Mouse (Mus musculus): Measurements from ENCODE around the gene Slc45a1. TPM values are rescaled to one million over a fixed set of nuclear protein-coding genes. Genes with fewer than 3 reads are reported as not detected.
"Not testable (repeated sequence)": the region's sequence is repeated elsewhere in the genome, so short reads cannot be mapped to it uniquely, and the experiment has no call there.

Slc45a1 gene
- polyA plus RNA-seq, 1 experiment from 2014 or later: 1.1 TPM

DNA sequence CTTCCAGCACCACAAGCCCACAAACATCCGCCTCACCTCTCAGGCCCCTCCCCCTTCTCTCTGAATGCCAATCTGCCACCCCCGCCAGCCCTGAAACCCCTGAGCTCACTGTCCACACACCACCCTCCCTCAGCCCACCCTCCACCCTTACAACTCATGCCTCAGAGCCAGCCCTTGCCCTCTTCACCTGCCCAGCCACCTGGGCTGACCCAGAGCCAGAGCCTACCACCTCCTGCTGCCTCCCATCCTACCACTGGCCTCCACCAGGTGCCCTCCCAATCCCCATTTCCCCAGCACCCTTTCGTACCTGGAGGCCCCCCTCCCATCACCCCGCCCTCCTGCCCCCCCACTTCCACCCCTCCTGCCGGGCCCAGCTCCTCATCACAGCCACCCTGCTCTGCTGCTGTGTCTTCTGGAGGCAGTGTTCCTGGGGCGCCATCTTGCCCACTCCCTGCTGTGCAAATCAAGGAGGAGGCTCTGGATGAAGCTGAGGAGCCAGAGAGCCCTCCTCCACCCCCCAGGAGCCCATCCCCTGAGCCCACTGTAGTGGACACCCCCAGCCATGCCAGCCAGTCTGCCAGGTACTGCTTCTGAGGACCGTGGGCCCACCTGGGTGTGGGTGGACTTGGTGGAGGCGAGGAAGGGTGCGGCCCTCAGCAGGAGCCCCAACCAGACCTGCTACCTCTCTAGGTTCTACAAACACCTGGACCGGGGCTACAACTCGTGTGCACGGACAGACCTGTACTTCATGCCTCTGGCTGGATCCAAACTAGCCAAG lies 36.5 kb downstream of the Slc45a1 start:
- 92% methylated on average over 12 of the region's 12 CpGs for WGBS
- peaks cover 5% of the 10 kb centered on the region; the same call in 1 of the 2 replicates for H3K4me1 ChIP-seq
- no peak for DNase-seq (ENCODE audit: extremely low spot score, low spot score)
- H3K9me3 ChIP-seq: no peaks in the 10 kb centered on the region
- peak overlapping the region; percentile 51; the same call in 1 of the 2 replicates for H3K27ac ChIP-seq
- H3K36me3 ChIP-seq (replicated peaks): peaks cover 99% of the 10 kb centered on the region
- H3K27me3 ChIP-seq (ENCODE audit: poor library complexity, severe bottlenecking): no peaks in the 10 kb centered on the region
- no peak overlapping the region for H3K4me3 ChIP-seq

DNA sequence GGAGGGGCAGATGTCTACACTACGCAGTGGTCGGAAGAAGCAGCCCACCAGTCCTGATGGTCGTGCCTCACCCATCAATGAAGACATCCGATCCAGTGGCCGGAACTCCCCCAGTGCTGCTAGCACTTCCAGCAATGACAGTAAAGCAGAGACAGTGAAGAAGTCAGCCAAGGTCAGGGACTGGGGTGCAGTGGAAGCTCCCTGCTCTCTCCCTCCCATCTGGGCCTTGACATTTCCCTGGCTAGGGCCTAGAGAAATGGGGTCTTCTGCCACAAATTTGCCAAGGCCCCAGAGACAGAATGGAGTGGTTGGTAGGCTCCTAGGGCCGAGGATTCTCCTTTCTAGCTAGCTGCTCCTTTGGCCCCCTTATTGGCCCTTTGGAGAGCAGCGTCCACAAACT lies 38.3 kb downstream of the Slc45a1 start:
- H3K4me3 ChIP-seq: no peak overlapping the region
- DNase-seq (ENCODE audit: extremely low spot score, low spot score): no peak
- no peak overlapping the region for H3K27ac ChIP-seq
- H3K36me3 ChIP-seq (replicated peaks): peaks cover 94% of the 10 kb centered on the region
- 94% methylated on average over 7 of the region's 7 CpGs for WGBS
- H3K9me3 ChIP-seq: no peaks in the 10 kb centered on the region
- no peaks in the 10 kb centered on the region for H3K27me3 ChIP-seq (ENCODE audit: poor library complexity, severe bottlenecking)
- peaks cover 5% of the 10 kb centered on the region; the same call in 1 of the 2 replicates for H3K4me1 ChIP-seq

GRCm38 (mm10) chr4:150608670-150609069 lies 43.3 kb downstream of the Slc45a1 start:
- WGBS: 96% methylated on average over 3 of the region's 3 CpGs

GRCm38 (mm10) chr4:150606449-150607161 lies 45.4 kb downstream of the Slc45a1 start:
- H3K27me3 ChIP-seq (ENCODE audit: poor library complexity, severe bottlenecking): no peaks in the 10 kb centered on the region
- H3K4me1 ChIP-seq: peaks cover 37% of the 10 kb centered on the region
- H3K36me3 ChIP-seq (replicated peaks): peaks cover 23% of the 10 kb centered on the region
- 27% methylated on average over 3 of the region's 3 CpGs for WGBS
- H3K9me3 ChIP-seq: no peaks in the 10 kb centered on the region
- peak overlapping the region; percentile 74 for H3K27ac ChIP-seq
- peak; percentile 25 for DNase-seq (ENCODE audit: extremely low spot score, low spot score)
- H3K4me3 ChIP-seq: peak overlapping the region; percentile 5; the same call in 1 of the 2 replicates

More at GRCm38 (mm10) chr4:150608670-150609069, 43.3 kb downstream of the Slc45a1 start:
- Histone ChIP-seq H3K27me3 (ENCODE audit: poor library complexity, severe bottlenecking) (no peaks in the 10 kb centered on the region), H3K27ac (no peak overlapping the region), H3K36me3 (replicated peaks) (peaks cover 44% of the 10 kb centered on the region), H3K4me1 (peaks cover 36% of the 10 kb centered on the region), H3K4me3 (no peak overlapping the region), H3K9me3 (no peaks in the 10 kb centered on the region)
- DNase-seq (ENCODE audit: extremely low spot score, low spot score): no peak

DNA sequence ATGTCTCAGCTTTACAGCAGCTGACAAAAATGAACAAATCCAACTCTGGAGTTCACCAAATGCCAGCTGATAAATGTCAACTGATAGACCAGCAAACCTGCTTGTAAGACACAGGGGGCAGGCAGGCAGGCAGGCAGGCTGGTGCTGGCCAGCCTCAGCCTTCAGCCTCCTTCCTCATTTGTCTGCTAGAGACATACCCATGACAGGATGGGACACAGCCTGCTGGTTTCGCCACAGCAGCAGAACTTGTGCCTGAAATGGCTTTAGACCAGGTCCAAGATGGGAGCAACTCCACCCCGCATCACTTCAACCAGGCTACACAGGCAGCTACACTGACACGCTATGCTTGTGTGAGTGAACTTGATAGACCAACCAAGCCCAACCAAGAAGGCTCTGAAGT lies 46.2 kb downstream of the Slc45a1 start:
- WGBS: 86% methylated on average over 3 of the region's 3 CpGs
- Histone ChIP-seq H3K4me1 (peaks cover 42% of the 10 kb centered on the region), H3K27me3 (ENCODE audit: poor library complexity, severe bottlenecking) (no peaks in the 10 kb centered on the region), H3K36me3 (replicated peaks) (peaks cover 16% of the 10 kb centered on the region), H3K4me3 (peak overlapping the region; percentile 5; the same call in 1 of the 2 replicates), H3K9me3 (no peaks in the 10 kb centered on the region), H3K27ac (peak overlapping the region; percentile 74)
- no peak for DNase-seq (ENCODE audit: extremely low spot score, low spot score)

DNA sequence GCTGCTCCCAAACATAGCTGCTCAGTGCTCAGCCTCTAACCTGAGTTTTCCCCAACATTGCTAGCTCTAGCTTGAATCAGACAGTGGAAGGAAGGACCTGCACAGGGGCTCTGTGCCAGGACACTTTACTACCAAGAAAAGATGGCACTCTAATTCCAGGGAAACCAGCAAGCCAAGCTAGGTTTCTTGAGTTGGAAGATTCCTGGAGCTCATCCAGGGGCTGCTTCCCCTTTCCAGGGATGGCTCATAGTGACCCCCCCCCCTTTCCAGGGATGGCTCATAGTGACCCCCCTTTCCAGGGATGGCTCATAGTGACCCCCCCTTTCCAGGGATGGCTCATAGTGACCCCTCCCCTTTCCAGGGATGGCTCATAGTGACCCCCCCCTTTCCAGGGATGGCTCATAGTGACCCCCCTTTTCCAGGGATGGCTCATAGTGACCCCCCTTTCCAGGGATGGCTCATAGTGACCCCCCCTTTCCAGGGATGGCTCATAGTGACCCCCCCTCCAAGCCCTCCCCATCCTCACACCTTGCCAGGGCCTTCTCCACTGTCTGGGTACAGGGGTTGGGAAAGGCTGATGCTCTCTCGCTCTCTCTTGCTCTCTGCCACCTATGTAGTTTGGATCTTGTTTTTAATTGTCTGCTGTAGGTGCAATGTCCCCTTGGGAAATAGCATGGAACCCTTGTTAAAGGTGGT lies 48.5 kb downstream of the Slc45a1 start:
- Histone ChIP-seq H3K36me3 (replicated peaks) (no peaks in the 10 kb centered on the region), H3K9me3 (no peaks in the 10 kb centered on the region), H3K27me3 (ENCODE audit: poor library complexity, severe bottlenecking) (no peaks in the 10 kb centered on the region), H3K27ac (no peak overlapping the region), H3K4me3 (no peak overlapping the region), H3K4me1 (peaks cover 49% of the 10 kb centered on the region)
- DNase-seq (ENCODE audit: extremely low spot score, low spot score): no peak
- 93% methylated on average over 1 of the region's 1 CpGs for WGBS

DNA sequence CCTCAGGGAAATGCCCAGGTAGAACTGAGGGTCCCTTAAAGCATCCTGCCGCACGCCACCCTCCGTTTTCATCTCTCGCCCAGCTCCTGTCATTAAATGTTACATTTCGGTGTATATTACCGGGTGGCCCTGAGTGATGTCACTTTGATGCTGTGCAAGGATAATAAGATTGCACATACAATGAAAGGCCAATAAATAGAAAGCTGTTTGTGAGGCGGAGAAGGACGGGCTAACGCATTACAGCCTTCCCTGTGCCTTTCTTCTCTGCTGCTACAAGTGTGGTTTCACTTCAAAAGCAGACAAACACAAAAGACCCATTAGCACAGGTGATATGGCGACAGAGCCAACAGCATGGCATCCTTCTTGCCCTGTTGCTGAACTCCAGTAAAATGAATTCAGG lies 50.5 kb downstream of the Slc45a1 start:
- 92% methylated on average over 10 of the region's 10 CpGs for WGBS

GRCm38 (mm10) chr4:150600503-150600902 lies 51.5 kb downstream of the Slc45a1 start:
- not testable (repeated sequence) for H3K36me3 ChIP-seq (replicated peaks); DNase-seq (ENCODE audit: extremely low spot score, low spot score); H3K9me3 ChIP-seq; H3K27me3 ChIP-seq (ENCODE audit: poor library complexity, severe bottlenecking); H3K27ac ChIP-seq; H3K4me3 ChIP-seq
- H3K4me1 ChIP-seq: peaks cover 25% of the 10 kb centered on the region
- 91% methylated on average over 2 of the region's 2 CpGs for WGBS

More for the DNA sequence above, 50.5 kb downstream of the Slc45a1 start:
- Histone ChIP-seq H3K4me1 (peaks cover 35% of the 10 kb centered on the region), H3K4me3 (no peak overlapping the region), H3K27me3 (ENCODE audit: poor library complexity, severe bottlenecking) (no peaks in the 10 kb centered on the region), H3K9me3 (no peaks in the 10 kb centered on the region), H3K36me3 (replicated peaks) (peaks cover 2% of the 10 kb centered on the region; the same call in 1 of the 2 replicates), H3K27ac (no peak overlapping the region)
- no peak for DNase-seq (ENCODE audit: extremely low spot score, low spot score)

DNA sequence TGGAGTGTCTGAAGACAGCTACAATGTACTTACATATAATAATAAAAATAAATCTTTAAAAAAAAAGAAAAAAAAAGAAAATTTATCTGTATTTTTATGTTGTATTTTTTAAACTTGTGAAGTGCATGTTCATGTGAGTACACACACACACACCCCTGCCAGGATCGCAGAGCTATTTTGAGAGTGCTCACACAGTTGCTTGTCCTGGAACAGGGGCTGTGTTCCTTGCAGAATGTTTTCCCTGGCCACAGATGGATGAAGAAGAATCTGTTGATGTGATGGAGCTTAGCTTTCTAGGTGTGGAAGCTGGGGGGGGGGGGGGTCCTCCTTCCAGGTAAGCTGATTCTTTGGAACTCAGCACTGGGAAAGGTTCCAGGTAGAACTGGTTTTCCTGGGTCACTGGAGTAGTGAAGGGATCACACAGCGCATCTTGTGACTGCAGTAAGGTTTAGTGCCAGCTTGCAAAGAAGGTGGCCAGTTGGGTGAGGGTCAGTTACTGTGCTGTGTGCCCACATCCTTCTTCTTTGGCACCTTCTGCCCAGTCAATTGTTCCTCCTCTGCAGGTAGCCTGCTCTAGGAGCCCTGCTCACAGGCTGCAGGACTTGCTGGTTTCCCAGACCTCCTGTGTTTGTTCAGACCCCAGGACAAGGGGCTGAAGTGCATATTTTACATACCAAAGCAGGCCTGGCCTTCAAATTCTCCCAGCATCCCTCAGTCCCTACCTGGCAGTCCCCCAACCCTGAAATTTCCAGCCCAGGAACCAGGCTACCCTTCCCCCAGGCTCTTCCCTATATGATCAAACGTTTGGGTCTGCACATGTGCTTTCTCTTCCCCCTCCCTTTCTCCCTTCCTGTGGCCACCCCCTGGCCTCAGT lies 52.6 kb downstream of the Slc45a1 start:
- Histone ChIP-seq H3K9me3 (no peaks in the 10 kb centered on the region), H3K4me3 (no peak overlapping the region), H3K4me1 (peaks cover 18% of the 10 kb centered on the region), H3K36me3 (replicated peaks) (peaks cover 2% of the 10 kb centered on the region), H3K27ac (no peak overlapping the region), H3K27me3 (ENCODE audit: poor library complexity, severe bottlenecking) (no peaks in the 10 kb centered on the region)
- 75% methylated on average over 3 of the region's 3 CpGs for WGBS
- DNase-seq (ENCODE audit: extremely low spot score, low spot score): no peak

- no peak overlapping the region for H3K4me3 ChIP-seq
- H3K4me1 ChIP-seq: peaks cover 16% of the 10 kb centered on the region
- H3K27me3 ChIP-seq (ENCODE audit: poor library complexity, severe bottlenecking): no peaks in the 10 kb centered on the region
- no peaks in the 10 kb centered on the region for H3K9me3 ChIP-seq
- peaks cover 2% of the 10 kb centered on the region for H3K36me3 ChIP-seq (replicated peaks)
- H3K27ac ChIP-seq: no peak overlapping the region
- WGBS: 94% methylated on average over 1 of the region's 1 CpGs
- no peak for DNase-seq (ENCODE audit: extremely low spot score, low spot score)
These were observed 53.3 kb downstream of the Slc45a1 start for GRCm38 (mm10) chr4:150598686-150599085.

GRCm38 (mm10) chr4:150595991-150596390 lies 56.0 kb downstream of the Slc45a1 start:
- 88% methylated on average over 5 of the region's 5 CpGs for WGBS
- H3K27me3 ChIP-seq (ENCODE audit: poor library complexity, severe bottlenecking): no peaks in the 10 kb centered on the region
- H3K4me1 ChIP-seq: peaks cover 24% of the 10 kb centered on the region
- no peaks in the 10 kb centered on the region for H3K9me3 ChIP-seq
- no peak overlapping the region for H3K27ac ChIP-seq
- no peak for DNase-seq (ENCODE audit: extremely low spot score, low spot score)
- no peak overlapping the region for H3K4me3 ChIP-seq
- peaks cover 2% of the 10 kb centered on the region for H3K36me3 ChIP-seq (replicated peaks)

DNA sequence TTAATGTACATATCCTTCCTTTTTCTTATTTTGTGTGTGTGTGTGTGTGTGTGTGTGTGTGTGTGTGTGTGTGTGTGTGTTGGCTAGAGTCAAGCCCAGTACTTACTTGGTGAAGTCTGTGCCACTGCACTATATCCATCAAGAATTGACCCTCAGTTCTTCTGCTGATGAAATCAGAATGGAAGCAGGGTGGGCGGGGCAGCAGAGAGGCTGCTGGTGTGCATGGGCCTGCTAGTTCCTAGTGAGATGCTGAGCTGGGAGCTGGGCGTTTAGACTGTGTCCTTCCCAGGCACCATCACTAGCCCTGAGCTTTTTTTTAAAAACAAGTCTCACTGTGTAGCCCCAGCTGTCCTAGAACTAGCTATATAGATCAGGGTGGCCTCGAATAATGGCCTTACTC lies 56.9 kb downstream of the Slc45a1 start:
- Histone ChIP-seq H3K4me1 (peaks cover 33% of the 10 kb centered on the region), H3K4me3 (no peak overlapping the region), H3K27me3 (ENCODE audit: poor library complexity, severe bottlenecking) (no peaks in the 10 kb centered on the region), H3K36me3 (replicated peaks) (peaks cover 2% of the 10 kb centered on the region), H3K27ac (no peak overlapping the region), H3K9me3 (no peaks in the 10 kb centered on the region)
- no peak for DNase-seq (ENCODE audit: extremely low spot score, low spot score)
- WGBS: 89% methylated on average over 3 of the region's 3 CpGs

Data from forebrain, embryonic 10.5 days (tissue).